Comparison of ENCODE assay signal across 10 mouse cellular contexts in genomic region chr14:19776890-19777289, GRCm38 (mm10). TPM values are rescaled to one million over a fixed set of nuclear protein-coding genes. Genes with fewer than 3 reads are reported as not detected.
DNase-seq lines count a peak whose midpoint lies in the region; ATAC-seq and TF ChIP-seq lines count a peak whose summit lies in the region.
"Had no signal": no experiment of that assay in that cellular context is flagged by ENCODE, and none has a peak within 500 bp of the region (broad histone marks: within the 10 kb centered on the region; RNA-seq: fewer than 3 reads in every experiment).

No protein-coding gene starts in this region.

- TF ChIP-seq CTCF in layer of hippocampus, adult 2 months (conservative IDR thresholded peaks at IDR 0.05) = peak; percentile 75
- TF ChIP-seq CTCF in MEL (IDR thresholded peaks at IDR 0.05 in 2 of 3, conservative IDR thresholded peaks at IDR 0.05 in 1 of 3; ENCODE audit: control insufficient read depth in 1 of 3, insufficient read depth in 1 of 3, low read depth in 2 of 3, low read length in 3 of 3, poor library complexity in 1 of 3, severe bottlenecking in 1 of 3) = peak in 2 of 3 experiments; percentile 20 to 24; a peak in 3 of 6 replicates

- no peaks in the 10 kb centered on the region for H3K9me3 ChIP-seq in MEL (replicated peaks; ENCODE audit: insufficient read depth, low read length)
- no peaks in the 10 kb centered on the region for H3K9me3 ChIP-seq in embryonic facial prominence, embryonic 11.5 days (replicated peaks; ENCODE audit: control insufficient read depth, low read length)
- H3K9me3 ChIP-seq: hindbrain, embryonic 15.5 days; neural tube, embryonic 12.5 days had no signal

- no peak; the same call in 1 of the 2 replicates for TF ChIP-seq RAD21 in MEL (IDR thresholded peaks at IDR 0.05; ENCODE audit: low read depth, low read length)

- 39% methylated on average over 6 of the region's 6 CpGs for WGBS in embryonic facial prominence, embryonic 11.5 days

- H3K4me1 ChIP-seq in MEL (ENCODE audit: control insufficient read depth in 1 of 2, insufficient read depth in 2 of 2, low read length in 2 of 2) = no peaks in the 10 kb centered on the region
- no peaks in the 10 kb centered on the region for H3K4me1 ChIP-seq in embryonic facial prominence, embryonic 11.5 days (ENCODE audit: control insufficient read depth, insufficient read depth, low read length)
- H3K4me1 ChIP-seq: hindbrain, embryonic 15.5 days; neural tube, embryonic 12.5 days had no signal

- intact Hi-C loops in left cerebral cortex, postnatal 36 days (cut with DNase I) = no loop called here

- no peak for DNase-seq in layer of hippocampus, adult 2 months (ENCODE audit: low spot score in 2 of 2)
- DNase-seq in layer of hippocampus, postnatal 36 days = no peak
- no peak for DNase-seq in MEL (ENCODE audit: low read depth, low spot score)
- peak; percentile 63 for DNase-seq in embryonic facial prominence, embryonic 11.5 days (ENCODE audit: low spot score)
- DNase-seq in kidney, adult 8-10 months = peak; percentile 76 to 87
- DNase-seq in lung, postnatal 4 days = peak; percentile 38 to 64
- DNase-seq in urinary bladder, postnatal 25 days (ENCODE audit: low spot score) = peak; percentile 62
- DNase-seq in left cerebral cortex, postnatal 36 days (ENCODE audit: low spot score in 2 of 2) = no peak

- no peaks in the 10 kb centered on the region for H3K79me2 ChIP-seq in MEL (ENCODE audit: control insufficient read depth, insufficient read depth, low read length, poor library complexity)

- H3K27me3 ChIP-seq in MEL (ENCODE audit: control insufficient read depth in 1 of 2, insufficient read depth in 2 of 2, low read length in 2 of 2) = no peaks in the 10 kb centered on the region
- no peaks in the 10 kb centered on the region for H3K27me3 ChIP-seq in embryonic facial prominence, embryonic 11.5 days (ENCODE audit: control insufficient read depth, insufficient read depth, low read length)
- H3K27me3 ChIP-seq: hindbrain, embryonic 15.5 days; neural tube, embryonic 12.5 days had no signal

- no peak overlapping the region for H3K4me3 ChIP-seq in layer of hippocampus, adult 2 months
- no peak overlapping the region for H3K4me3 ChIP-seq in MEL (ENCODE audit: control insufficient read depth in 1 of 2, insufficient read depth in 1 of 2, low read depth in 2 of 2, low read length in 2 of 2)
- H3K4me3 ChIP-seq in embryonic facial prominence, embryonic 11.5 days (ENCODE audit: low read depth, low read length) = no peak overlapping the region
- H3K4me3 ChIP-seq: hindbrain, embryonic 15.5 days; neural tube, embryonic 12.5 days had no signal

- H3K9ac ChIP-seq in MEL (ENCODE audit: control insufficient read depth, low read depth, low read length, poor library complexity, severe bottlenecking) = no peak overlapping the region
- no peak overlapping the region for H3K9ac ChIP-seq in embryonic facial prominence, embryonic 11.5 days (replicated peaks; ENCODE audit: low read length)
- H3K9ac ChIP-seq: hindbrain, embryonic 15.5 days; neural tube, embryonic 12.5 days had no signal

- no peaks in the 10 kb centered on the region for H3K36me3 ChIP-seq in MEL (ENCODE audit: control insufficient read depth in 1 of 2, insufficient read depth in 2 of 2, low read length in 2 of 2)
- H3K36me3 ChIP-seq in embryonic facial prominence, embryonic 11.5 days (replicated peaks; ENCODE audit: control insufficient read depth, insufficient read depth, low read depth, low read length) = no peaks in the 10 kb centered on the region
- H3K36me3 ChIP-seq: hindbrain, embryonic 15.5 days; neural tube, embryonic 12.5 days had no signal

- no peak overlapping the region for H3K27ac ChIP-seq in layer of hippocampus, adult 2 months
- H3K27ac ChIP-seq in MEL (ENCODE audit: control insufficient read depth, low read depth, low read length) = no peak overlapping the region
- H3K27ac ChIP-seq in embryonic facial prominence, embryonic 11.5 days (replicated peaks; ENCODE audit: low read depth, low read length) = no peak overlapping the region
- H3K27ac ChIP-seq: hindbrain, embryonic 15.5 days; neural tube, embryonic 12.5 days had no signal

- no peak for TF ChIP-seq EP300 in MEL (IDR thresholded peaks at IDR 0.05; ENCODE audit: low read depth in 1 of 2, low read length in 2 of 2)

- no peak overlapping the region for H3K4me2 ChIP-seq in embryonic facial prominence, embryonic 11.5 days (ENCODE audit: low read depth, low read length)
- H3K4me2 ChIP-seq: hindbrain, embryonic 15.5 days; neural tube, embryonic 12.5 days had no signal

- ATAC-seq in embryonic facial prominence, embryonic 11.5 days (replicated peaks; ENCODE audit: insufficient number of reproducible peaks, low FRiP score, low TSS enrichment, low read depth) = no peak

- no peak for TF ChIP-seq POLR2A in MEL (IDR thresholded peaks at IDR 0.05; ENCODE audit: control insufficient read depth in 1 of 2, insufficient read depth in 1 of 2, low read depth in 1 of 2, low read length in 2 of 2, poor library complexity in 1 of 2)

TF ChIP-seq in MEL, 35 proteins besides CTCF, POLR2A, EP300 and RAD21:
- TF ChIP-seq UBTF (IDR thresholded peaks at IDR 0.05; ENCODE audit: borderline replicate concordance, insufficient read depth, low read depth, low read length) = no peak
- no peak for TF ChIP-seq MAX (IDR thresholded peaks at IDR 0.05; ENCODE audit: low read length)
- no peak for TF ChIP-seq TBP (IDR thresholded peaks at IDR 0.05; ENCODE audit: low read depth, low read length)
- TF ChIP-seq USF1 (IDR thresholded peaks at IDR 0.05; ENCODE audit: low read depth, low read length) = no peak
- no peak for TF ChIP-seq SIN3A (IDR thresholded peaks at IDR 0.05; ENCODE audit: low read length)
- TF ChIP-seq MAFK (IDR thresholded peaks at IDR 0.05; ENCODE audit: borderline replicate concordance, low read depth, low read length) = no peak
- no peak for TF ChIP-seq POLR2AphosphoS5 (IDR thresholded peaks at IDR 0.05; ENCODE audit: borderline replicate concordance, low read depth, low read length)

RNA-seq across cellular contexts. Expression of gene Nid2, which starts 25.8 kb away (rescaled TPM):
- 1 to 10 TPM; 1.4 to 2.3 TPM for total RNA-seq in layer of hippocampus, adult 2 months (2021)
- 1 to 10 TPM; 4.1 to 5.2 TPM for total RNA-seq in layer of hippocampus, postnatal 36 days (2021)
- not detected in 2 replicates for total RNA-seq in MEL (2012; rRNA removed)
- not detected for polyA plus RNA-seq in MEL (2012; ENCODE audit: insufficient read depth in 1 of 2, insufficient read length in 2 of 2, low read depth in 1 of 2, low replicate concordance in 2 of 2, missing spikeins in 1 of 2)
- 46.1 and 50.6 TPM in 2 replicates for polyA plus RNA-seq in embryonic facial prominence, embryonic 11.5 days (2014; fragmentation: Nextera tagmentation; extraction: Ambion mirVana)
- 1 to 10 TPM; 1.9 to 2.5 TPM for total RNA-seq in left cerebral cortex, postnatal 36 days (2021)

RNA-seq across cellular contexts. Expression of gene Rtraf, which starts 46.7 kb away (rescaled TPM):
- total RNA-seq in layer of hippocampus, adult 2 months (2021) = 10 to 100 TPM; 51.5 to 56.4 TPM
- total RNA-seq in layer of hippocampus, postnatal 36 days (2021) = 10 to 100 TPM; 54.6 to 55.1 TPM
- 90.4 and 93.9 TPM in 2 replicates for total RNA-seq in MEL (2012; rRNA removed)
- 100 to 1,000 TPM in 1 of 2 experiments, not detected in 1; 117 TPM for polyA plus RNA-seq in MEL (2012; ENCODE audit: insufficient read depth in 1 of 2, insufficient read length in 2 of 2, low read depth in 1 of 2, low replicate concordance in 2 of 2, missing spikeins in 1 of 2)
- 269 and 286 TPM in 2 replicates for polyA plus RNA-seq in embryonic facial prominence, embryonic 11.5 days (2014; fragmentation: Nextera tagmentation; extraction: Ambion mirVana)
- total RNA-seq in left cerebral cortex, postnatal 36 days (2021) = 10 to 100 TPM; 41.5 to 44.0 TPM

Comparison
In these comparisons a context has a peak if more than half of its experiments do, and no peak if none do; other contexts are left out.
1. DNase-seq: peak in embryonic facial prominence, embryonic 11.5 days (single experiment), kidney, adult 8-10 months (2 of 2), lung, postnatal 4 days (2 of 2) and urinary bladder, postnatal 25 days (single experiment); none in layer of hippocampus, adult 2 months (0 of 2), layer of hippocampus, postnatal 36 days (0 of 2), MEL (single experiment) and left cerebral cortex, postnatal 36 days (0 of 2).